Mouse (Mus musculus) adrenal gland, postnatal 36 days (tissue): ENCODE measurements around the gene Ip6k2. TPM values are rescaled to one million over a fixed set of nuclear protein-coding genes. Genes with fewer than 3 reads are reported as not detected.

ENCODE experiments used
- microRNA-seq: library from miRNA; unstranded; fragments of <30 nt; microRNA quantifications from one replicate; pipeline ENCODE4 v1.2.0, GENCODE M21; 2021
- total RNA-seq, 2 experiments: library from RNA; stranded (reverse); gene quantifications; 2 replicates each; pipeline ENCODE4 v1.2.3; 2021

Ip6k2 gene
- total RNA-seq, 2 experiments from 2014 or later: 77.3 to 99.4 TPM

Small RNA genes lying within 50 kb of the gene (microRNA-seq; reads per million reads assigned to microRNA genes)
- gene Gm23156: not detected

Other genes with a start within 250 kb of the Ip6k2 start
- 100 to 1,000 TPM in 1 of 2 experiments, 10 to 100 TPM in 1; 76.8 to 118 TPM for gene Impdh2, start 223.5 kb upstream of the Ip6k2 start, total RNA-seq
- gene Ndufaf3, start 216.4 kb upstream of the Ip6k2 start, total RNA-seq: 10 to 100 TPM; 63.6 to 75.4 TPM
- 10 to 100 TPM; 61.1 to 72.7 TPM for gene Dalrd3, start 213.9 kb upstream of the Ip6k2 start, total RNA-seq
- gene Wdr6, start 205.1 kb upstream of the Ip6k2 start, total RNA-seq: 100 to 1,000 TPM; 119 to 121 TPM
- gene P4htm, start 186.1 kb upstream of the Ip6k2 start, total RNA-seq: 1 to 10 TPM; 5.6 to 6.3 TPM
- gene Arih2, start 134.4 kb upstream of the Ip6k2 start, total RNA-seq: 10 to 100 TPM; 62.2 to 65.6 TPM
- 100 to 1,000 TPM; 112 to 140 TPM for gene Slc25a20, start 121.7 kb upstream of the Ip6k2 start, total RNA-seq
- 10 to 100 TPM; 28.9 to 34.9 TPM for gene Prkar2a, start 94.5 kb upstream of the Ip6k2 start, total RNA-seq
- gene Nckipsd, start 24.6 kb downstream of the Ip6k2 start, total RNA-seq: 10 to 100 TPM in 1 of 2 experiments, 1 to 10 TPM in 1; 9.8 to 12.5 TPM
- gene Celsr3, start 42.5 kb downstream of the Ip6k2 start, total RNA-seq: 1 to 10 TPM; 3.0 to 5.8 TPM
- 10 to 100 TPM in 1 of 2 experiments, 1 to 10 TPM in 1; 8.5 to 10.9 TPM for gene Slc26a6, start 69.5 kb downstream of the Ip6k2 start, total RNA-seq
- gene Tmem89, start 130.8 kb downstream of the Ip6k2 start, total RNA-seq: not detected
- 100 to 1,000 TPM; 632 to 663 TPM for gene Uqcrc1, start 152.8 kb downstream of the Ip6k2 start, total RNA-seq
- gene Col7a1, start 169.8 kb downstream of the Ip6k2 start, total RNA-seq: 1 to 10 TPM; 3.9 to 6.0 TPM
- 1 to 10 TPM in 1 of 2 experiments, not detected in 1; 1.1 TPM for gene Ucn2, start 202.2 kb downstream of the Ip6k2 start, total RNA-seq
- 10 to 100 TPM in 1 of 2 experiments, 1 to 10 TPM in 1; 4.8 to 13.2 TPM for gene Pfkfb4, start 208.0 kb downstream of the Ip6k2 start, total RNA-seq